Comparison of ENCODE assay signal across 26 mouse cellular contexts in genomic region chr13:5276564-5276963, GRCm38 (mm10).
DNase-seq lines count a peak whose midpoint lies in the region; ATAC-seq and TF ChIP-seq lines count a peak whose summit lies in the region.
"Had no signal": no experiment of that assay in that cellular context is flagged by ENCODE, and none has a peak within 500 bp of the region (broad histone marks: within the 10 kb centered on the region; RNA-seq: fewer than 3 reads in every experiment).

No protein-coding gene starts in this region.

- ATAC-seq in kidney, postnatal 0 days (replicated peaks; ENCODE audit: low FRiP score, low read depth) = no peak
- ATAC-seq: forebrain, embryonic 16.5 days; intestine, embryonic 16.5 days had no signal

- no peak for TF ChIP-seq POLR2A in kidney, adult 2 months (IDR thresholded peaks at IDR 0.05; ENCODE audit: low read depth, low read length)
- TF ChIP-seq POLR2A in brain, embryonic 14.5 days (IDR thresholded peaks at IDR 0.05; ENCODE audit: borderline replicate concordance, extremely low read depth, insufficient read depth, insufficient read length, poor library complexity, severe bottlenecking) = no peak

- no peaks in the 10 kb centered on the region for H3K4me1 ChIP-seq in kidney, postnatal 0 days (replicated peaks; ENCODE audit: insufficient read depth, low read length)
- H3K4me1 ChIP-seq in kidney, adult 2 months (ENCODE audit: control insufficient read depth, insufficient read depth, low read length) = no peaks in the 10 kb centered on the region
- H3K4me1 ChIP-seq: embryonic facial prominence, embryonic 12.5 days; hindbrain, embryonic 13.5 days; liver, embryonic 15.5 days; midbrain, embryonic 12.5 days; neural tube, embryonic 12.5 days had no signal

- DNase-seq in heart, adult 8-10 months (ENCODE audit: low spot score) = peak; percentile 26
- no peak for DNase-seq in heart, postnatal 36 days
- DNase-seq in kidney, postnatal 0 days (ENCODE audit: low spot score) = peak; percentile 10
- DNase-seq in kidney, adult 2 months = no peak
- peak; percentile 63 for DNase-seq in NIH3T3 (ENCODE audit: low read depth)
- DNase-seq in brain, embryonic 14.5 days (ENCODE audit: low read depth) = peak; percentile 26
- no peak for DNase-seq in layer of hippocampus, adult 2 months (ENCODE audit: low spot score in 2 of 2)
- DNase-seq: adrenal gland, postnatal 10 days; cerebellum, adult 11 months; cerebellum, adult 9-10 months; cerebellum, postnatal 36 days; kidney, adult 9 months; kidney, postnatal 36 days; layer of hippocampus, postnatal 36 days; lung, embryonic 14.5 days; lung, postnatal 36 days; thymus, postnatal 4 days had no signal

- TF ChIP-seq CTCF in kidney, postnatal 0 days (IDR thresholded peaks at IDR 0.05; ENCODE audit: low read depth) = no peak
- no peak for TF ChIP-seq CTCF in kidney, adult 2 months (conservative IDR thresholded peaks at IDR 0.05; ENCODE audit: insufficient read depth, insufficient read length, low read depth, low read length)
- TF ChIP-seq CTCF in brain, embryonic 14.5 days (IDR thresholded peaks at IDR 0.05; ENCODE audit: borderline replicate concordance, extremely low read depth, insufficient read depth, insufficient read length) = no peak
- TF ChIP-seq CTCF in layer of hippocampus, adult 2 months (conservative IDR thresholded peaks at IDR 0.05) = no peak

- no peak overlapping the region for H3K27ac ChIP-seq in kidney, postnatal 0 days
- H3K27ac ChIP-seq in kidney, adult 2 months (ENCODE audit: insufficient read depth, low read depth, low read length) = no peak overlapping the region
- no peak overlapping the region for H3K27ac ChIP-seq in layer of hippocampus, adult 2 months
- H3K27ac ChIP-seq: embryonic facial prominence, embryonic 12.5 days; hindbrain, embryonic 13.5 days; liver, embryonic 15.5 days; midbrain, embryonic 12.5 days; neural tube, embryonic 12.5 days had no signal

- H3K36me3 ChIP-seq in kidney, postnatal 0 days (ENCODE audit: insufficient read depth, low read length) = no peaks in the 10 kb centered on the region
- no peaks in the 10 kb centered on the region for H3K36me3 ChIP-seq in kidney, adult 2 months (ENCODE audit: control insufficient read depth, insufficient read depth, low read length)
- H3K36me3 ChIP-seq: embryonic facial prominence, embryonic 12.5 days; hindbrain, embryonic 13.5 days; liver, embryonic 15.5 days; midbrain, embryonic 12.5 days; neural tube, embryonic 12.5 days had no signal

- H3K9ac ChIP-seq in kidney, postnatal 0 days (ENCODE audit: low read depth, low read length) = no peak overlapping the region
- H3K9ac ChIP-seq: embryonic facial prominence, embryonic 12.5 days; hindbrain, embryonic 13.5 days; liver, embryonic 15.5 days; lung, embryonic 14.5 days; midbrain, embryonic 12.5 days; neural tube, embryonic 12.5 days had no signal

- H3K4me2 ChIP-seq in kidney, postnatal 0 days (ENCODE audit: low read length) = no peak overlapping the region
- H3K4me2 ChIP-seq: embryonic facial prominence, embryonic 12.5 days; hindbrain, embryonic 13.5 days; liver, embryonic 15.5 days; lung, embryonic 14.5 days; midbrain, embryonic 12.5 days; neural tube, embryonic 12.5 days had no signal

- intact Hi-C loops in heart, postnatal 36 days (cut with DNase I) = no loop called here

- no peaks in the 10 kb centered on the region for H3K27me3 ChIP-seq in kidney, postnatal 0 days (ENCODE audit: insufficient read depth, low read length)
- H3K27me3 ChIP-seq in kidney, adult 2 months (replicated peaks; ENCODE audit: control insufficient read depth, insufficient read depth, low read length) = no peaks in the 10 kb centered on the region
- H3K27me3 ChIP-seq: CH12.LX; embryonic facial prominence, embryonic 12.5 days; hindbrain, embryonic 13.5 days; liver, embryonic 15.5 days; midbrain, embryonic 12.5 days; neural tube, embryonic 12.5 days had no signal

- no peaks in the 10 kb centered on the region for H3K9me3 ChIP-seq in kidney, postnatal 0 days (replicated peaks; ENCODE audit: low read length)
- H3K9me3 ChIP-seq: embryonic facial prominence, embryonic 12.5 days; hindbrain, embryonic 13.5 days; liver, embryonic 15.5 days; midbrain, embryonic 12.5 days; neural tube, embryonic 12.5 days had no signal

- 69% methylated on average over 1 of the region's 1 CpGs for WGBS in kidney, postnatal 0 days
- 70% methylated on average over 1 of the region's 1 CpGs for WGBS in kidney, adult 2 months

- no peak overlapping the region for H3K4me3 ChIP-seq in kidney, postnatal 0 days (replicated peaks; ENCODE audit: low read depth, low read length)
- H3K4me3 ChIP-seq in kidney, adult 2 months (ENCODE audit: insufficient read depth, low read depth, low read length) = no peak overlapping the region
- H3K4me3 ChIP-seq in layer of hippocampus, adult 2 months = no peak overlapping the region
- H3K4me3 ChIP-seq: embryonic facial prominence, embryonic 12.5 days; hindbrain, embryonic 13.5 days; liver, embryonic 15.5 days; midbrain, embryonic 12.5 days; myocyte; neural tube, embryonic 12.5 days had no signal

Comparison
In these comparisons a context has a peak if more than half of its experiments do, and no peak if none do; other contexts are left out.
1. DNase-seq: peak in heart, adult 8-10 months (single experiment), kidney, postnatal 0 days (single experiment), NIH3T3 (single experiment) and brain, embryonic 14.5 days (single experiment); none in heart, postnatal 36 days (0 of 2), kidney, adult 2 months (single experiment) and layer of hippocampus, adult 2 months (0 of 2).